Mouse (Mus musculus): ENCODE measurements around the gene Gm49387.
A peak's percentile ranks its signal among the peaks of the same experiment; 100 is the strongest.

Gene Gm49387

GRCm38 (mm10) chr14:31661671-31662554 lies 21.2 kb upstream of the Gm49387 start:
- peak; percentile 84 to 89 for DNase-seq

GRCm38 (mm10) chr14:31660312-31661093 lies 19.8 kb upstream of the Gm49387 start:
- no peak for DNase-seq

GRCm38 (mm10) chr14:31659501-31660181 lies 19.0 kb upstream of the Gm49387 start:
- DNase-seq, result no peak

GRCm38 (mm10) chr14:31658126-31658680 lies 17.5 kb upstream of the Gm49387 start:
- no peak for DNase-seq

GRCm38 (mm10) chr14:31656857-31657645 lies 16.4 kb upstream of the Gm49387 start:
- peak in 1 of 2 experiments; percentile 80 for DNase-seq

GRCm38 (mm10) chr14:31656386-31656785 lies 15.7 kb upstream of the Gm49387 start:
- no peak for DNase-seq

- DNase-seq, result no peak
Measured at GRCm38 (mm10) chr14:31655406-31655805, 14.7 kb upstream of the Gm49387 start.

GRCm38 (mm10) chr14:31654816-31655215 lies 14.1 kb upstream of the Gm49387 start:
- no peak for DNase-seq

GRCm38 (mm10) chr14:31653101-31653875 lies 12.6 kb upstream of the Gm49387 start:
- DNase-seq, result no peak

- no peak for DNase-seq
Measured at GRCm38 (mm10) chr14:31652624-31653023, 11.9 kb upstream of the Gm49387 start.

GRCm38 (mm10) chr14:31652106-31652505 lies 11.4 kb upstream of the Gm49387 start:
- no peak for DNase-seq

GRCm38 (mm10) chr14:31651206-31651605 lies 10.5 kb upstream of the Gm49387 start:
- DNase-seq, result no peak

GRCm38 (mm10) chr14:31650347-31650746 lies 9.7 kb upstream of the Gm49387 start:
- no peak for DNase-seq

GRCm38 (mm10) chr14:31647991-31648390 lies 7.3 kb upstream of the Gm49387 start:
- no peak for DNase-seq

- no peak for DNase-seq
Measured at GRCm38 (mm10) chr14:31645920-31646319, 5.2 kb upstream of the Gm49387 start.

- DNase-seq, result no peak
Measured at GRCm38 (mm10) chr14:31644931-31645547, 4.4 kb upstream of the Gm49387 start.

GRCm38 (mm10) chr14:31644183-31644830 lies 3.6 kb upstream of the Gm49387 start:
- no peak for DNase-seq

GRCm38 (mm10) chr14:31641506-31642155 lies 953 bp upstream of the Gm49387 start:
- DNase-seq, result no peak

- DNase-seq, result peak; percentile 90 to 91
Measured at GRCm38 (mm10) chr14:31640890-31641505, 320 bp upstream of the Gm49387 start, which contains the start of the genes Btd and Hacl1. Gene Btd (plus strand): TSS chr14:31641028. Gene Hacl1 (minus strand): TSS chr14:31641286.

Measured in lung, postnatal 4 days (tissue).